Mouse (Mus musculus): ENCODE results near the gene Mmp2. TPM values are rescaled to one million over a fixed set of nuclear protein-coding genes. Genes with fewer than 3 reads are reported as not detected.

Mmp2 gene
- polyA plus RNA-seq, 1 experiment from 2014 or later = 161 TPM

GRCm38 (mm10) chr8:92847299-92847698 is 20.2 kb downstream of the Mmp2 start:
- Histone ChIP-seq H3K4me3 (ENCODE audit: low read depth, low read length) (no peak overlapping the region), H3K4me1 (ENCODE audit: insufficient read depth, low read depth, low read length) (peaks cover 10% of the 10 kb centered on the region; the same call in 1 of the 2 replicates), H3K9me3 (ENCODE audit: low read length) (no peaks in the 10 kb centered on the region), H3K27ac (ENCODE audit: low read length) (no peak overlapping the region), H3K36me3 (ENCODE audit: insufficient read depth, low read length) (no peaks in the 10 kb centered on the region), H3K27me3 (replicated peaks; ENCODE audit: insufficient read depth, low read length) (no peaks in the 10 kb centered on the region), H3K9ac (replicated peaks; ENCODE audit: low read depth) (no peak overlapping the region), H3K4me2 (replicated peaks; ENCODE audit: low read depth, low read length) (peak overlapping the region; percentile 30; the same call in 1 of the 2 replicates)
- TF ChIP-seq EP300 (IDR thresholded peaks at IDR 0.05) (no peak), CTCF (IDR thresholded peaks at IDR 0.05) (no peak)
- DNase-seq (ENCODE audit: low spot score) (peak; percentile 54), ATAC-seq (peak; percentile 57)
- WGBS = 14% methylated on average over 9 of the region's 9 CpGs

DNA sequence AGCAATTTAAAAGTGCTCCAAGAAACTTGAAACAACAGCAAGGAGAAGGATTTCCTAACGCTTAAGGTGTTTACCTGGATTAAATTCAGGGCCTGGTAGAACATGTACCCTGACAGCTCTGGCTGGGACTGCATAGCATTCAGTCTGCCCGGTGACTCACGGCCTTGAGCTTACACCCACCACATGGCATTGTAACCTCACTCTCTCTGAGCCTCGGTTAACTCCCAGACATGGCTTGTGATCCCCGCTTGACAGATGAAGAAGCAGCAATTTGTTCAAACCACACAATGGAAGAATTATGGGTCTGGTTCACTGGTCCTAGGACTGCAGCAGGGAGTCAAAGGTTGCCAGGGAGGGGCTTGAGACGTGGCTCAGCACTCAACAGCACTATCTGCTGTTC is 22.2 kb downstream of the Mmp2 start:
- WGBS = 64% methylated on average over 6 of the region's 6 CpGs
- DNase-seq (ENCODE audit: low spot score) (no peak), ATAC-seq (no peak)
- H3K9me3 ChIP-seq (ENCODE audit: low read length) = no peaks in the 10 kb centered on the region
- H3K27ac ChIP-seq (ENCODE audit: low read length) = no peak overlapping the region
- TF ChIP-seq EP300 (IDR thresholded peaks at IDR 0.05) (no peak), CTCF (IDR thresholded peaks at IDR 0.05) (no peak)
- no peaks in the 10 kb centered on the region for H3K27me3 ChIP-seq (replicated peaks; ENCODE audit: insufficient read depth, low read length)
- H3K9ac ChIP-seq (replicated peaks; ENCODE audit: low read depth) = no peak overlapping the region
- peaks cover 10% of the 10 kb centered on the region; the same call in 1 of the 2 replicates for H3K4me1 ChIP-seq (ENCODE audit: insufficient read depth, low read depth, low read length)
- no peak overlapping the region for H3K4me2 ChIP-seq (replicated peaks; ENCODE audit: low read depth, low read length)
- no peaks in the 10 kb centered on the region for H3K36me3 ChIP-seq (ENCODE audit: insufficient read depth, low read length)
- no peak overlapping the region for H3K4me3 ChIP-seq (ENCODE audit: low read depth, low read length)

DNA sequence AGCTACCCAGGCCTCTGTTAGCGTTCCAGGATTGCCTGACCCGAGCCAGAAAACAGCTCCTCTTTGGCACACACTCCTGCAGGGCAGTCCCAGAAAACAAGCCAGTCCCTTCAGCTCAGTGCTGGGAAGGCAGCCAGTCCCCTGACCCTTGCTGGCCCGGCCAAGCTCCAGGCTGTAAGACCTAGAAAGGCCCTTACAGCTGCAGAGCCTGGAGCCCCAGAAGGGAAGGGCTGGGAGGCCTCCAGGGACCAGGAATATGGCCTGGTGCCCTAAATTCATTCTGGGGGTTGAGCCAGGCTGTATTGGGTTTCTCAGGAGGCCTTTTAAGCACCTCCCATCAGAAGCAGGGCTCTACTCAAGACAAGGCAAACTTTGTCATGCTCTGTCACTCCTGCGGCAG is 23.1 kb downstream of the Mmp2 start:
- 47% methylated on average over 4 of the region's 4 CpGs for WGBS
- H3K36me3 ChIP-seq (ENCODE audit: insufficient read depth, low read length) = no peaks in the 10 kb centered on the region
- H3K27me3 ChIP-seq (replicated peaks; ENCODE audit: insufficient read depth, low read length) = no peaks in the 10 kb centered on the region
- TF ChIP-seq EP300 (IDR thresholded peaks at IDR 0.05) (no peak), CTCF (IDR thresholded peaks at IDR 0.05) (no peak)
- DNase-seq (ENCODE audit: low spot score) (peak; percentile 90), ATAC-seq (peak; percentile 83)
- no peak overlapping the region for H3K27ac ChIP-seq (ENCODE audit: low read length)
- peaks cover 10% of the 10 kb centered on the region; the same call in 1 of the 2 replicates for H3K4me1 ChIP-seq (ENCODE audit: insufficient read depth, low read depth, low read length)
- no peaks in the 10 kb centered on the region for H3K9me3 ChIP-seq (ENCODE audit: low read length)
- no peak overlapping the region for H3K4me3 ChIP-seq (ENCODE audit: low read depth, low read length)
- no peak overlapping the region for H3K4me2 ChIP-seq (replicated peaks; ENCODE audit: low read depth, low read length)
- no peak overlapping the region for H3K9ac ChIP-seq (replicated peaks; ENCODE audit: low read depth)

GRCm38 (mm10) chr8:92851381-92851780 is 24.3 kb downstream of the Mmp2 start:
- no peak overlapping the region for H3K27ac ChIP-seq (ENCODE audit: low read length)
- no peak overlapping the region for H3K9ac ChIP-seq (replicated peaks; ENCODE audit: low read depth)
- H3K36me3 ChIP-seq (ENCODE audit: insufficient read depth, low read length) = no peaks in the 10 kb centered on the region
- WGBS = 54% methylated on average over 3 of the region's 3 CpGs
- no peaks in the 10 kb centered on the region for H3K27me3 ChIP-seq (replicated peaks; ENCODE audit: insufficient read depth, low read length)
- H3K4me2 ChIP-seq (replicated peaks; ENCODE audit: low read depth, low read length) = no peak overlapping the region
- no peak overlapping the region for H3K4me3 ChIP-seq (ENCODE audit: low read depth, low read length)
- ATAC-seq (no peak), DNase-seq (ENCODE audit: low spot score) (no peak)
- no peak for TF ChIP-seq EP300 (IDR thresholded peaks at IDR 0.05)
- TF ChIP-seq CTCF (IDR thresholded peaks at IDR 0.05) = no peak
- no peaks in the 10 kb centered on the region for H3K9me3 ChIP-seq (ENCODE audit: low read length)
- H3K4me1 ChIP-seq (ENCODE audit: insufficient read depth, low read depth, low read length) = peaks cover 11% of the 10 kb centered on the region; the same call in 1 of the 2 replicates

DNA sequence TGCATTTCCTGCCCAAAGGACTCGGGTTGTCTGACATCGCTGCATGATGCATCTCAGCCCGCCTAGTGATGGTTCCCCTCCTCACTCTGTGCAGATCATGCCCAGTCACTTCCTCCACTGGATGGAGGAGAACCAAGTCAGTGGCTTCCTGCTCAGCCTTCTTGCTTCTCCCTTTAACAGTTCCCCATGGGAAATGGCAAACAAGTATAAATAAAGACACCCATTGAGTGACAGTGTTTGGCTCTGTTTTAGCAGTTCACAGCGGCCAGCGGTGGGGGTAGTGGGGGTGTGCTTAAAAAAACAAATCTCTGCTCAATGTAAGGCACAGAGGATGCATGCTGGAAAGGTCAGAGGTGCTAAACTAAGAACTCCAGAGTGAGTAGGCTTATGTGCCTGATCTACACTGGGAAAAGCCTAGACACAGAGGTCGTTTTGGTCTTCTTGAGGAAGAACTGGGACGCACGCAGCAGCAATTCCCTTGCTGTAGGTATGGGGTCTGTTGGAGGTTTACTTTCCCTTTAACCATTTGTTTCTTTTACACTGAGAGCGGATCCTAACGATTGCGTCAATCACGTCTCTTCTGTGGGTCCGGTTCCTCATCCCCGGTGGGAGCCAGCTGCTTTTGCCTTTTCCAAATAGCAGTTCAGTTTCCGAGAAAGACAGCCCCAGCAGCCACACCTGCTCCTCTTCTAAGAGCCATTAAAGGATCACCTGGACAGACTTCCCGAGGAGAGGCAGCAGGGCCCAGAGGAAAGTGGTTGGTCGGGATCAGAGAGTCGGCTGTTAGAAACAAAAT is 26.3 kb downstream of the Mmp2 start:
- Histone ChIP-seq H3K27me3 (replicated peaks; ENCODE audit: insufficient read depth, low read length) (no peaks in the 10 kb centered on the region), H3K4me1 (ENCODE audit: insufficient read depth, low read depth, low read length) (peaks cover 3% of the 10 kb centered on the region; the same call in 1 of the 2 replicates), H3K4me2 (replicated peaks; ENCODE audit: low read depth, low read length) (no peak overlapping the region), H3K27ac (ENCODE audit: low read length) (no peak overlapping the region), H3K4me3 (ENCODE audit: low read depth, low read length) (no peak overlapping the region), H3K9me3 (ENCODE audit: low read length) (no peaks in the 10 kb centered on the region), H3K36me3 (ENCODE audit: insufficient read depth, low read length) (no peaks in the 10 kb centered on the region), H3K9ac (replicated peaks; ENCODE audit: low read depth) (no peak overlapping the region)
- peak; percentile 45 for DNase-seq (ENCODE audit: low spot score)
- TF ChIP-seq CTCF (IDR thresholded peaks at IDR 0.05) = no peak
- TF ChIP-seq EP300 (IDR thresholded peaks at IDR 0.05) = no peak
- 37% methylated on average over 18 of the region's 18 CpGs for WGBS
- peak; percentile 33 for ATAC-seq

DNA sequence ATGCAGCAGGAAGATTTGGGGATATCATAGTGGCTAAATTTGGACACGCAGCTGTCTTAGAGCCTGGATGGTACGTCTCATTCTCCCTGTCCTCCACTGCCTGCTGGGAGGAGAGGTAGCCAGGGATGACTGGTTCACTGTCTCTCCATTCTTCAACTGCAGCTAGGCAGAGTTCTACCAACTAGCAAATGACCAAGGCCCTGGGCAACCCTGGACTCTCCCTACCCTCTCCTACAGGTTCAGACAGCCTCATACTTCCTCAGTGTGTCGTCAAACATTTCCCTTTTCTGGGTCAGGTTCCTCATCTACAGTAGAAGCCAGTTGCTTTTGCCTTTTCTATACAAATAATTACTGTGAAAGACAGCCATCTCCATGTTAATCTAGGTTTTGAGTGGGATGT is 27.6 kb downstream of the Mmp2 start:
- H3K4me3 ChIP-seq (ENCODE audit: low read depth, low read length) = no peak overlapping the region

More for the DNA sequence above, 27.6 kb downstream of the Mmp2 start:
- Histone ChIP-seq H3K9ac (replicated peaks; ENCODE audit: low read depth) (no peak overlapping the region), H3K4me2 (replicated peaks; ENCODE audit: low read depth, low read length) (peak overlapping the region; percentile 60; the same call in 1 of the 2 replicates), H3K9me3 (ENCODE audit: low read length) (no peaks in the 10 kb centered on the region), H3K4me1 (ENCODE audit: insufficient read depth, low read depth, low read length) (peaks cover 3% of the 10 kb centered on the region; the same call in 1 of the 2 replicates), H3K27ac (ENCODE audit: low read length) (no peak overlapping the region), H3K27me3 (replicated peaks; ENCODE audit: insufficient read depth, low read length) (no peaks in the 10 kb centered on the region), H3K36me3 (ENCODE audit: insufficient read depth, low read length) (no peaks in the 10 kb centered on the region)
- DNase-seq (ENCODE audit: low spot score) (peak; percentile 27), ATAC-seq (no peak)
- TF ChIP-seq CTCF (IDR thresholded peaks at IDR 0.05) (no peak), EP300 (IDR thresholded peaks at IDR 0.05) (no peak)
- 74% methylated on average over 3 of the region's 3 CpGs for WGBS
